Mouse (Mus musculus) adrenal gland, postnatal 4 days (tissue): ENCODE data around the gene Intu. TPM values are rescaled to one million over a fixed set of nuclear protein-coding genes. Genes with fewer than 3 reads are reported as not detected.

ENCODE experiments used
- DNase-seq, 2 experiments: peaks; one replicate each; pipeline ENCODE4 v3.0.0; 2021 to 2022; ENCODE audit warnings: low spot score in 2 of 2, mixed read lengths in 2 of 2
- total RNA-seq, 2 experiments: library from RNA; stranded (reverse); gene quantifications; 2 replicates each; pipeline ENCODE4 v1.2.3; 2021

The Intu gene
- total RNA-seq, 2 experiments from 2014 or later: 3.1 to 3.5 TPM

GRCm38 (mm10) chr3:40682404-40682803 lies 151.3 kb downstream of the Intu start:
- DNase-seq: no peak

DNA sequence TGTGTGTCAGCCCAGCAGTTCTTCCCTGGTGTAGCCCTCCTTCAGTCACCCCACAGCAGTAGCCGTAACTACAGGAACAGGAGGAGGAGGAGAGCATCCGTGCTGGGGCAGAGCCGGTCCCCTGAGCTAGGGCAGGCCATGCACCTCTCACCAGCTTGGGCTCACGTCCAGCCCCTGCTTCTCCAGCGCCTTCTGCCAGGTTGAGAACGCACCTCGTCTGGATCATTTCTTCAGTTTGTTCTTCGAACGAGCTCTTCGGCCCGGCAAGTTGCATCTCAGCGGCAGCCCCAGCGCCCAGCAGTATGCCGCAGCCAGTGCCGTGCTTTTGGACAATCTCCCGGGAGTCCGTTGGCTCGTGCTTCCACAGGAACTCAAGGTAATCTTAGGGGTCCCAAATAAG lies 152.1 kb downstream of the Intu start:
- no peak for DNase-seq

DNA sequence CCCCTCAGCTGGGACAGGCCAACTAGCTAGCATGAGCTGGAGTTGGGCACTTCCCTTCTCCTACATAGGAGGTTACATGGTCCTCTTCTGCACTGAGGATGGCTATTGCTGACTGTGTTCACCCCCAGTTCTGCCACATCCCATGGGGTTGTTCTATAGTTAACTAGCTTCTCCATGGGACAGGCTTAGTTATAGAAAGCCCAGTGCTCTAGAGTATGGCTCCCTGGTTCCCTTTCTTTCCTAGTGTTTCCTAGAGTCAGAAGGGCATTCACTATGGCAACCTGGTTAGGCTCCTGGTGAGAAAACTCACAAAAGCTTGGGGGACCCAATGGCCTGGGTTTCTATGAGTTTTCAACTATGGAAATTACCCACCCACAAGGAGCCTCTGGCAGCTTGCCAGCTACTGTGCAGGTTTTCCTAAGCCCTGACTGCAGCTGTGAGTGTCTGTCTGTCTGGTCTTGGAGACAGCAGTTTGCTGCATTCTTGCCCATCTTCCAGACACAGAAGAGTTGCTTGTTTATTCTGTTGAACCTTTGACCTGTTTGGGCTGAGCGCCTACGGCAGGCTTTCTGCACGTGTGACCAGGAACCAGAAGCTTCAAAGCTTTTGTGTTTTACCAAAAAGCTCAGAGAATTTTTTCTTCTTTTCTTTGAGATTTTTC lies 154.9 kb downstream of the Intu start:
- DNase-seq: no peak

DNA sequence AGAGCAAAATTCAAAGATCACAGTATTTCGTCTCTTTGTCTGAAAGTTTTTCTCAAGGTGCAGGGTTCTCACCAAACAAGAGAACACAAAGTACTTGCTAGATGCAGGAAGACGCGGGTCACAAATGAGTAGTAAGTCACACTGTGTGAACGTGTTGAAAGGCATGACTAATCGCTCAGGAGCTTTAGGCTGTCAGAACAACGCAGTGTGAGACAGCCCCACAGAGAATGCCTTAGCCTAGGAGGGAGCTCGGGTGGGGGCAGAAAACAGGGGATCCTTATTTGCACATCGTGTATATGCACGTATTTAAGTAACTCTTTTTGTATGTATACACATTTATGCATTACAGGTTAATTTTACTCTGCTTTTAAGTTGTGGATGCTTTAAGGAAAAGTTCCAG lies 155.8 kb downstream of the Intu start:
- DNase-seq: no peak

DNA sequence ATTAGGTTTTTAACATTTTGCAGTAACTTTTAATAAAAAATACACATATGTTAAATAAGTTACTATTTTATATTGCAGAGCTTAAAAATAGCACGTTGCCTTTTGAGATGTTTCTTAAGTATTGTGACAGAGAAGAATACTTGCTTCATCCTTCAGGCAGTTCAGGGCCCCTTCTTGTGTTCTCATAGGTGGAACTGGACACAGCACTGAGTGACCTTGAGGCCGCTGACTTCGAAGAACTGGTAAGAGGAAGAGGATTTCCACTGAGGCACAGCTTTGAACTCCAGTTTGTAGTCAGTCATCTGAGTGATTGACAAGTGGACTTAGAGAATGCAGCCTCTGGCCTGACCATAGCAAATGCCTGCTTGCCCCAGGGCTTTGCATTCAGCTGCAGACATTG lies 156.5 kb downstream of the Intu start:
- no peak for DNase-seq

DNA sequence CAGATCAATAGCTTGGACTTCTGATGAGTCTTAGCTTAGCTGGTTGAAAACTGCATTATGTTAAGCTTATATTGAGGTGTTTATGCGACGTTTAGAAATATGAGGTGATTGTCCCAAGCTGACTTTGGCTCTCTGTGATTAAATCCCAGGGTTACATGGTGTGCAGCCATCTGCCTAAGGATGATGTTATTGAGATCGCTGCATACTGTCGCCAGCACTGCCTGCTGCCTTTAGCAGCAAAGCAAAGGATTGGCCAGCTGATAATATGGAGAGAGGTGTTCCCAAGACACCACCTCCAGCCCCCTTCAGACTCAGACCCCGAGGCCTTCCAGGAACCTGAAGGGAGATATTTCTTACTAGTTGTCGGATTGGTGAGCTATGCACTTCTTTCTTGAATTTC lies 160.5 kb downstream of the Intu start:
- DNase-seq: no peak

DNA sequence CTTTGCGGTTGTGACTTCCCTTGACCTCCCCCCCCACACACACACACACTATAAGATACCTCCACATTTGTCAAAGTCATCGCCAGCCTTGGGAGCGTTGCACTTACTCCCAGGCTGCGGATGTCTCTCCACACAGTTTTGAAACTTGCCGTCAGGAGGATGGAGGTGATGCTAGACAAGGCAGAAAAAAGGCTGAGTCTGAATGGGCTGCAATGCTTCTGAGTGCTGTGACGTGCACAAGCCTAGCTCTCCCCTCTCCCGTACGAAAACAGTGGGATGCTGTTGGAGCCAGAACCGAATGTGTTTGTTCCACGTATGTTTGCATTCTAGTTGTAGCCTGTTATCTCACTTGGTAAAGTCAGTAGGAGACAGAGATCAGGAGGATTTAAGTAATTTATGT lies 162.3 kb downstream of the Intu start:
- no peak for DNase-seq

DNA sequence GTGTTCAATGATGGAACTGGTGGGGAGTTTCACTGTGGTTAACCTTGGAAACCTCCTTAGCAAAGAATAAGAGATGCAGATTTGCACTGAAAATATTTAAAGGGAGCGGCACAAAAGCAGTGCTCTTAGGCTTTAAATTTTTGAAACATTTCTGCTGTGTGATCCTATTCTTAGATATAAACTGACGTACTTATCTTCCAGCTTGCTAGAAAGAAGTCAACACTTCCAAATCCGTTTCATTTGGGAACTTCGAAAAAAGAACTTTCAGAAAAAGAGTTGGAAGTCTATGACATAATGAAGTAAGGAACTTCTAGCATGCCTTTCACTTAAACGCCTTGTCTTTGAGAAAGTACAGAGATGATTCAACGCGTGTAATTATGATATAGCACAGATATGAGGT lies 162.9 kb downstream of the Intu start:
- no peak for DNase-seq

DNA sequence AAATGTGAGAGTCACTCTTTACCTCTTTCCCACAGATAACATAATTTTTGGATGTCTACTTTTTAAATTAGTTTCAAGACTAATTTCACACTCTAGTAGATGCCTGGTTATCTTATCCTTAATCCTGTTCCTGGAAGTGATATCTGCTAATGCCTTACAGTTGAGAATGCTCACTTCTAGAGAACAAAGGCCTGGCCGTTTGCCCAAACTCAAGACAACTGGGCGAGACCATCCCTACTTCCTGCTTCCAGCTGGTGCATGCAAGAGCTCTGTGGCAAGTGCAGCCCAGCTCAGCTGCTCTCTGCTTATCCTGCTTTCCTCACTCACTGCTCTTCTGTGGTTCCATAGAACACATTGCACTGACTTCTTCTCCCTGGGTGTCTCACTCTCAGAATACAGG lies 163.4 kb downstream of the Intu start:
- DNase-seq: no peak

- no peak for DNase-seq
Observed at GRCm38 (mm10) chr3:40695162-40695561, 164.1 kb downstream of the Intu start.

DNA sequence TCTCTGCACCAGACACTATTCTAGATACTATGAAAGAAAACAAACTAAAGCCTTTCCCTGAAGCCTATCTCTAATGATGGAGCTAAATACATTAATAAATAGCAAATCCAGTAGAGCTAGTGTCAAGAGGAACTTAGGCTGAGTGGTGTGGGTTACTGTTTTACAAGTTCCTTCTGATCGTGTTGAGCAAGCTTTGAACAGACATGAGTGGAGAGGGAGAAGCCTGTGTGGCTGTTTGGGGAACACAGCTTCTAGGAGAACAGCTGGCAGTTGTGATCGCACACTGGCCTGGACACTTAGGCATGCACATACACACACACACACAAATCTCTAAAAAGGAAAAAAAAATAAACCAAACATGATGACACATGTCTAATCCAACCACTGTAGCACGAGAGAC lies 167.7 kb downstream of the Intu start:
- no peak for DNase-seq

DNA sequence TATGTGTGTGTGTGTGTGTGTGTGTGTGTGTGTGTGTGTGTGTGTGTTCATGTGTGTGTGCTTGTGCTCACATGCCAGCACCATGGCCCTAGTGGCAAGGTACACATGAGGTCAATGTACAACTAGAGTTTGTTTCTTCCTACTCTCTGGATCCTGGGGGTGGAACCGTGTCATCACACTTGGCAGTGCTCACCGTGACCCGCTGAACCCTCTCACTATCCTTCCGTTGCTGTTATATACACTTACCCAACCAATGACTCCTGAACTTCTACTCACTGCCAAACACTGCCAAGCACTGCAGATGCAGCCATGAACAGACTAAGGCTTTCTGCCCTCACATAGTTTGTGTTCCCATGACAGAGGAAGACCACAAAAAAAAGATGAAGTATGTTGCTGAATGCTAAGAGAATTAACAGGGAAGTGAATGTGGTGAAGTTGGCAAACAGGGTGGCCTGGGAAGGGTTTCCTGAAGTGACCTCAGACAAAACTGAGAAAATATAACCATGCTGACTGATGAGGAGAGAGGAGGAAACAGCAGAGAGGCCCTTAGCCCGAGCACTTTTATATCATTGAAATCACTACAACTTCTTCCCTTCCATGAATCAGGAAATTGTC lies 173.8 kb downstream of the Intu start:
- DNase-seq: no peak

GRCm38 (mm10) chr3:40708655-40709054 lies 177.6 kb downstream of the Intu start, which contains the start of gene Slc25a31:
Gene Slc25a31 (plus strand): TSS chr3:40708855.
- no peak for DNase-seq

GRCm38 (mm10) chr3:40716056-40716455 lies 185.0 kb downstream of the Intu start:
- DNase-seq: no peak

- no peak for DNase-seq
Observed at GRCm38 (mm10) chr3:40719022-40719421, 187.9 kb downstream of the Intu start.

DNA sequence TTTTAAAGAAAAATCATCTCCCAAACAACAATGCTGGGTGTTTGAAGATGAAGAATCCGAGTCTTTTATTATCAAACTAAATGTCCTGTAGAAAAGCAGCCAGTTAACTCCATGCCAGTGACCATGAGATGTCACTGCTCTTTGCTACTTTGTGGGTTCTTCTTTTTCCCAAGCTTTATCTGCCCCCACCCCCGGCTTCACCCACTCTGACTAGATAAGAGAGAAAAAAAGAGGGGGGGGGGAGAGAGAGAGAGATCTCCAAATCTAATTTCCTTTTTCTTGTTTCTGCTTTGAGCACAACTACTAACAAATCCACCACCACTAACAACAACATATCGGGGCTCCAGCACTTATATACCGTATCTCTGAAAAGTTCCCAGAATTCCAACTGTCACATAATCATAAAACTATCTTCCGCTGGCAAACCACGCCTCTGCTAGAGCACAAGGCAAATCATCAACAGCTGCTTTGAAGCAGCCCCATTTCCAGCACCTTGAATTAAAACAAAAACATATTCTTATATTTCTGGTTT lies 207.4 kb downstream of the Intu start:
- DNase-seq: no peak

GRCm38 (mm10) chr3:40744024-40744835 lies 213.1 kb downstream of the Intu start, which contains the start of gene Hspa4l:
Gene Hspa4l (plus strand): TSS chr3:40744495.
- no peak for DNase-seq

DNA sequence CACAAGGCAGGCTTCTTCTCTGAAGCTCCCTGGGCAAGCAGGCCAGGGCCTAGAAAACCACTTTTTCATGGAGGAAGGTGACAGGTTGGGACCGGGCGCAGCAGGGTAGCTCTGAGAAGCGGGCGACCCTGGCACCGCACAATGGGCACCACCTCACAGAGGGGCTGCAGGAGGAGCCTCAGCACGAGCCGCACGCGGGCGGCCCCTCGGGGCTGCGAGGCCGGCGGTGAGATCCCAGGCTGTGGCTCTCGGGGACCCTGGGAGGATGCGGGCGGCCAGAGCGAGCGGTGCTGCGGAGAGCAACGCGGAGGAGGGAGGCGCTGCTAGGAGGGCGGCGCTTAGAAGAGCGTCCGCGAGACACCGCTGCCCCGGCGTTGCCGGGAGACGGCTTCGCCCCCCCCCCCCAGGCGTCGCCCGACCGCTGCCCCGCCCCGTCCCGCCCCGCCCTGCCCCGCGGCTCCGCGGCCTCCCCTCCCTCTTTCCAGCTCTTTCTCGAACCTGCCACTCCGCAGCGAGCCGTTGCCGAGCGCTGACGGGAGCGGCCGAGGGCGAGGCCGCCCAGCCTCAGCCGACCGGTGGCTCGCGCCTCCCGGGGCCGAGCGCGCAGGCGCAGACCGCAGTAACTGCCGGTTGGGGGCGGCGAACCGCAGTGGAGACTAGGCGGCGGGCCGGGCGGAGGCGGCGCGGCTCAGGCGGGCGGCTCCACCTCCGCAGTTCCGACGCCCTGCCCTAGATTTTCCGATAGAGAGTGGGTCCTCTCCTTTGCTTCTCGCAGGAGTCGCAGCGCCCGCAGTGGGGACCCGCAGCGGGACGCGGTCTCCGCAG lies 214.0 kb downstream of the Intu start:
- peak; percentile 78 to 80 for DNase-seq

DNA sequence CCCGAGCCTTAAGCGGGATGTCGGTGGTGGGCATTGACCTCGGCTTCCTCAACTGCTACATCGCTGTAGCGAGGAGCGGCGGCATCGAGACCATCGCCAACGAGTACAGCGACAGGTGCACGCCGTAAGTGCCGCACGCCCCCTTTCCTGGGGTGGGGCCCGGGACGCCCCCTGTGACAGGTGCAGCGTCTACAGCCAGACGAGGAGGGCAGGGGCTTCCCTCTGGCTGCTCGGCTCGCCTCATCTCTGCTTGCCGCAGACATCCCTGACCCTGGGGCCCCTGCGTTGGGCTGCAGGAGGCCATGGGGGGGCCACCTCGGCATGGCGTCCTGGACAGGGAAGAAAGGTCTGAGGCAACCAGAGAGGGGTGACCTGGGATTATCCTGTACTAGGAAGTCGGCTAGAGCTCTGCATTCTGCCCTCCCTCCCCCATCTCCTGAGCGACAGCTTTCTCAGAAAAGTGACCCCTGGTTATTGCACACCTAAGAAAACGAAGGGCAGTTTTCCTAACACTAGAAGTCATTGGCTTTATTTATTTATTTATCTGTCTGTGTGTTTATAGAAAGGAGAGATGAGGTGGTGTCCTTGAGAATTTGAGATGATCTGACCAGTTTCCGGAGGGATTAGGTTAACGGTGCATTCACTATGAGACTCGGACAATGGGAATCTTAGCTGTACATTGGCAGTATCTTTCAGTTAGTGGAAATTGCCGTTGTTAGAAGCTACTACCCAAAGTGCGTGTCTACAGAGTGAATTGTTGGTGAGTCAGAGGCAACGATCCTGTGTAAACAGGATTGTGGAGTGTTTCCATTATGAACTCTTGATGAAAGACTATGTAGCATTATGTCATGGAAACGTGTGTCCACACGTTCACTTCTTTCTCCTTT lies 214.8 kb downstream of the Intu start:
- peak in 1 of 2 experiments; percentile 3 for DNase-seq
